18 mouse cellular contexts compared by ENCODE assay signal in genomic region chr14:33377211-33377610, GRCm38 (mm10).
DNase-seq lines count a peak whose midpoint lies in the region; ATAC-seq and TF ChIP-seq lines count a peak whose summit lies in the region.
"Had no signal": no experiment of that assay in that cellular context is flagged by ENCODE, and none has a peak within 500 bp of the region (broad histone marks: within the 10 kb centered on the region; RNA-seq: fewer than 3 reads in every experiment).

No protein-coding gene starts in this region.

- H3K27ac ChIP-seq in liver, adult 2 months (replicated peaks; ENCODE audit: insufficient read depth, low read depth, low read length) = peak overlapping the region; percentile 32; the same call in 1 of the 2 replicates
- no peak overlapping the region for H3K27ac ChIP-seq in liver, embryonic 12.5 days
- H3K27ac ChIP-seq in limb, embryonic 10.5 days = no peak overlapping the region
- H3K27ac ChIP-seq in stomach, postnatal 0 days (replicated peaks) = no peak overlapping the region
- H3K27ac ChIP-seq: embryonic facial prominence, embryonic 10.5 days; forebrain, embryonic 13.5 days; heart, embryonic 13.5 days; hindbrain, embryonic 15.5 days had no signal

- peaks cover 3% of the 10 kb centered on the region for H3K4me1 ChIP-seq in liver, adult 2 months (ENCODE audit: control insufficient read depth, insufficient read depth, low read length)
- H3K4me1 ChIP-seq in liver, embryonic 12.5 days = no peaks in the 10 kb centered on the region
- no peaks in the 10 kb centered on the region for H3K4me1 ChIP-seq in limb, embryonic 10.5 days
- H3K4me1 ChIP-seq in stomach, postnatal 0 days (replicated peaks; ENCODE audit: control insufficient read depth, insufficient read depth) = no peaks in the 10 kb centered on the region
- H3K4me1 ChIP-seq: embryonic facial prominence, embryonic 10.5 days; forebrain, embryonic 13.5 days; heart, embryonic 13.5 days; hindbrain, embryonic 15.5 days had no signal

- H3K4me3 ChIP-seq in liver, adult 2 months (ENCODE audit: insufficient read depth, low read depth, low read length) = no peak overlapping the region
- H3K4me3 ChIP-seq in liver, embryonic 12.5 days = no peak overlapping the region
- H3K4me3 ChIP-seq in limb, embryonic 10.5 days = no peak overlapping the region
- no peak overlapping the region for H3K4me3 ChIP-seq in stomach, postnatal 0 days (ENCODE audit: low read depth, low read length)
- H3K4me3 ChIP-seq: embryonic facial prominence, embryonic 10.5 days; forebrain, embryonic 13.5 days; heart, embryonic 13.5 days; hindbrain, embryonic 15.5 days had no signal

- ATAC-seq in liver, embryonic 12.5 days = no peak
- no peak for ATAC-seq in stomach, postnatal 0 days (ENCODE audit: low FRiP score, low TSS enrichment)
- ATAC-seq: forebrain, embryonic 13.5 days; forebrain, postnatal 0 days had no signal

- no peak for TF ChIP-seq EP300 in stomach, postnatal 0 days (optimal IDR thresholded peaks at IDR 0.05)

- TF ChIP-seq POLR2A in liver, adult 2 months (IDR thresholded peaks at IDR 0.05; ENCODE audit: extremely low read depth, insufficient read depth, low read length) = no peak

- no peak overlapping the region for H3K9ac ChIP-seq in liver, adult 2 months (ENCODE audit: low read depth, low read length)
- H3K9ac ChIP-seq in liver, embryonic 12.5 days = no peak overlapping the region
- H3K9ac ChIP-seq in stomach, postnatal 0 days (ENCODE audit: low read length) = no peak overlapping the region
- H3K9ac ChIP-seq: forebrain, embryonic 13.5 days; forebrain, postnatal 0 days; heart, embryonic 13.5 days; hindbrain, embryonic 15.5 days had no signal

- DNase-seq in cerebellum, postnatal 14 days = peak; percentile 51 to 56
- no peak for DNase-seq in cerebellum, adult 9-10 months
- peak; percentile 21 to 50 for DNase-seq in kidney, adult 8-10 months
- no peak for DNase-seq in kidney, postnatal 14 days
- peak; percentile 79 for DNase-seq in liver, adult 2 months (ENCODE audit: extremely low read depth, low read depth, low spot score)
- peak; percentile 23 for DNase-seq in limb, embryonic 10.5 days (ENCODE audit: low spot score)
- DNase-seq in stomach, postnatal 0 days (ENCODE audit: low spot score) = no peak
- DNase-seq: adrenal gland, postnatal 14 days; cerebellum, adult 2 months; cerebellum, postnatal 36 days; forebrain, postnatal 0 days; gastrocnemius, postnatal 14 days; heart, postnatal 36 days had no signal

- H3K4me2 ChIP-seq in liver, embryonic 12.5 days = no peak overlapping the region
- H3K4me2 ChIP-seq in stomach, postnatal 0 days (replicated peaks; ENCODE audit: low read depth) = no peak overlapping the region
- H3K4me2 ChIP-seq: forebrain, embryonic 13.5 days; heart, embryonic 13.5 days; hindbrain, embryonic 15.5 days had no signal

- no peaks in the 10 kb centered on the region for H3K9me3 ChIP-seq in liver, embryonic 12.5 days (replicated peaks)
- H3K9me3 ChIP-seq in limb, embryonic 10.5 days (replicated peaks) = no peaks in the 10 kb centered on the region
- H3K9me3 ChIP-seq in stomach, postnatal 0 days (ENCODE audit: control insufficient read depth, low read length) = no peaks in the 10 kb centered on the region
- H3K9me3 ChIP-seq: embryonic facial prominence, embryonic 10.5 days; forebrain, embryonic 13.5 days; heart, embryonic 13.5 days; hindbrain, embryonic 15.5 days had no signal

- H3K36me3 ChIP-seq in liver, adult 2 months (ENCODE audit: control insufficient read depth, insufficient read depth, low read length) = peaks cover under 1% of the 10 kb centered on the region; the same call in 1 of the 2 replicates
- peaks cover 12% of the 10 kb centered on the region for H3K36me3 ChIP-seq in liver, embryonic 12.5 days
- peaks cover 41% of the 10 kb centered on the region for H3K36me3 ChIP-seq in limb, embryonic 10.5 days
- H3K36me3 ChIP-seq in stomach, postnatal 0 days (ENCODE audit: control insufficient read depth, insufficient read depth, low read length) = no peaks in the 10 kb centered on the region

- no peaks in the 10 kb centered on the region for H3K27me3 ChIP-seq in liver, adult 2 months (ENCODE audit: control insufficient read depth, insufficient read depth, low read length)
- H3K27me3 ChIP-seq in liver, embryonic 12.5 days (replicated peaks) = no peaks in the 10 kb centered on the region
- no peaks in the 10 kb centered on the region for H3K27me3 ChIP-seq in limb, embryonic 10.5 days (ENCODE audit: low read depth, poor library complexity, severe bottlenecking)
- H3K27me3 ChIP-seq in stomach, postnatal 0 days (ENCODE audit: control insufficient read depth, insufficient read depth, low read length) = no peaks in the 10 kb centered on the region
- H3K27me3 ChIP-seq: forebrain, embryonic 13.5 days; heart, embryonic 13.5 days; hindbrain, embryonic 15.5 days had no signal

- WGBS in liver, adult 2 months = 23% methylated on average over 3 of the region's 3 CpGs
- 78% methylated on average over 3 of the region's 3 CpGs for WGBS in liver, embryonic 12.5 days (ENCODE audit: insufficient replicate concordance)
- WGBS in limb, embryonic 10.5 days = 92% methylated on average over 3 of the region's 3 CpGs
- WGBS in stomach, postnatal 0 days = 90% methylated on average over 3 of the region's 3 CpGs

- no peaks in the 10 kb centered on the region for H3K79me2 ChIP-seq in liver, adult 2 months (ENCODE audit: control insufficient read depth, insufficient read depth, low read length)

- TF ChIP-seq CTCF in liver, adult 2 months (IDR thresholded peaks at IDR 0.05; ENCODE audit: low read depth, low read length) = no peak
- no peak for TF ChIP-seq CTCF in stomach, postnatal 0 days (IDR thresholded peaks at IDR 0.05; ENCODE audit: low read depth)

Comparison
In these comparisons a context has a peak if more than half of its experiments do, and no peak if none do; other contexts are left out.
1. DNase-seq: peak in cerebellum, postnatal 14 days (2 of 2), kidney, adult 8-10 months (2 of 2), liver, adult 2 months (single experiment) and limb, embryonic 10.5 days (single experiment); none in cerebellum, adult 9-10 months (single experiment), kidney, postnatal 14 days (single experiment) and stomach, postnatal 0 days (single experiment).